Mouse (Mus musculus) thymus, postnatal 0 days (tissue): ENCODE data around the gene Actn1. TPM values are rescaled to one million over a fixed set of nuclear protein-coding genes. Genes with fewer than 3 reads are reported as not detected.
A peak's percentile ranks its signal among the peaks of the same experiment; 100 is the strongest.

ENCODE experiments used
- DNase-seq: peaks from one replicate; pipeline ENCODE4 v3.0.0-alpha.2; 2015; ENCODE audit warnings: low spot score
- polyA plus RNA-seq: library from polyadenylated mRNA; unstranded; fragments of >200 nt; fragmentation: Nextera tagmentation; extraction: Ambion mirVana; gene quantifications from 2 replicates; pipeline ENCODE4 v1.2.1, GENCODE M21; 2015

The Actn1 gene
- polyA plus RNA-seq, 1 experiment from 2014 or later: 41.0 TPM

- DNase-seq: no peak
Observed at GRCm38 (mm10) chr12:80190915-80191314, 69.3 kb downstream of the Actn1 start.

GRCm38 (mm10) chr12:80184041-80184440 lies 76.1 kb downstream of the Actn1 start:
- no peak for DNase-seq

- no peak for DNase-seq
Observed at GRCm38 (mm10) chr12:80181831-80182230, 78.3 kb downstream of the Actn1 start.

- DNase-seq: no peak
Observed at GRCm38 (mm10) chr12:80178035-80178434, 82.1 kb downstream of the Actn1 start.

GRCm38 (mm10) chr12:80168736-80169135 lies 91.4 kb downstream of the Actn1 start:
- peak; percentile 15 for DNase-seq

- peak; percentile 74 for DNase-seq
Observed at GRCm38 (mm10) chr12:80168178-80168686, 91.9 kb downstream of the Actn1 start.

- no peak for DNase-seq
Observed at GRCm38 (mm10) chr12:80167321-80167720, 92.8 kb downstream of the Actn1 start.

- no peak for DNase-seq
Observed at GRCm38 (mm10) chr12:80166651-80167050, 93.5 kb downstream of the Actn1 start.

- DNase-seq: no peak
Observed at GRCm38 (mm10) chr12:80164526-80164925, 95.6 kb downstream of the Actn1 start.

- DNase-seq: no peak
Observed at GRCm38 (mm10) chr12:80162448-80162847, 97.7 kb downstream of the Actn1 start.

- DNase-seq: peak; percentile 48
Observed at GRCm38 (mm10) chr12:80157675-80158074, 102.5 kb downstream of the Actn1 start.

GRCm38 (mm10) chr12:80153687-80154326 lies 106.4 kb downstream of the Actn1 start:
- DNase-seq: peak; percentile 61

- DNase-seq: no peak
Observed at GRCm38 (mm10) chr12:80153078-80153477, 107.1 kb downstream of the Actn1 start.

GRCm38 (mm10) chr12:80151821-80152220 lies 108.3 kb downstream of the Actn1 start:
- peak; percentile 12 for DNase-seq

- peak; percentile 58 for DNase-seq
Observed at GRCm38 (mm10) chr12:80150624-80151023, 109.5 kb downstream of the Actn1 start.

GRCm38 (mm10) chr12:80147563-80148214 lies 112.5 kb downstream of the Actn1 start:
- DNase-seq: no peak

GRCm38 (mm10) chr12:80146227-80147223 lies 113.6 kb downstream of the Actn1 start:
- peak; percentile 69 for DNase-seq

- no peak for DNase-seq
Observed at GRCm38 (mm10) chr12:80145365-80145764, 114.8 kb downstream of the Actn1 start.

GRCm38 (mm10) chr12:80144846-80145245 lies 115.3 kb downstream of the Actn1 start:
- DNase-seq: no peak

GRCm38 (mm10) chr12:80141470-80141869 lies 118.7 kb downstream of the Actn1 start:
- DNase-seq: peak; percentile 70

GRCm38 (mm10) chr12:80141011-80141410 lies 119.2 kb downstream of the Actn1 start:
- DNase-seq: no peak

GRCm38 (mm10) chr12:80137744-80138143 lies 122.4 kb downstream of the Actn1 start:
- DNase-seq: no peak
